In the genomic region with DNA sequence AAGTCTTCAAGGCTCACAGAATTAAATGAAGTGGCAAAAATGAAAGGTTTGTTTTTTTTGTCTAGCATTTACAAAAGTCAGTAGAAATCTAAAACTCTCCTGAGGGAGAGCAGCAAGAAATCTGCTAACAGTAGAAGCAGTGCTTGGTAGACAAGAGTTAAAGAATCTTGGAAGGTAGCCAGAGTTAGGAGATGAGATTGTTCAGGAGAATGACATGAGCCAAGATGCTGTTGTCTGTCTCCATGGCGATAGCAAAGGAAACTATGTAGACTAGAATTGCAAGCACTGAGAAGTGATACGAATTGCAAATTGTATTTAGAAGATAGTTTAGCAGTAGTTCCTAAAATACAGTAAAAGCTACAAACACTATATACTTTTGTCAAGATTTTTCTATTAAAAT, we compare ENCODE assay signal across 14 mouse cellular contexts. TPM values are rescaled to one million over a fixed set of nuclear protein-coding genes. Genes with fewer than 3 reads are reported as not detected.
A peak's percentile ranks its signal among the peaks of the same experiment; 100 is the strongest.
DNase-seq lines count a peak whose midpoint lies in the region; ATAC-seq and TF ChIP-seq lines count a peak whose summit lies in the region.
"Had no signal": no experiment of that assay in that cellular context is flagged by ENCODE, and none has a peak within 500 bp of the region (broad histone marks: within the 10 kb centered on the region; RNA-seq: fewer than 3 reads in every experiment).

No protein-coding gene starts in this region.

- no peak overlapping the region for H3K4me2 ChIP-seq in forebrain, embryonic 14.5 days (ENCODE audit: low read length)
- no peak overlapping the region for H3K4me2 ChIP-seq in forebrain, embryonic 15.5 days (replicated peaks)
- H3K4me2 ChIP-seq in kidney, postnatal 0 days (ENCODE audit: low read length), result no peak overlapping the region
- no peak overlapping the region for H3K4me2 ChIP-seq in kidney, embryonic 16.5 days (replicated peaks; ENCODE audit: low read depth, low read length)

- H3K9me3 ChIP-seq in forebrain, embryonic 14.5 days (replicated peaks; ENCODE audit: control insufficient read depth, low read length), result no peaks in the 10 kb centered on the region
- no peaks in the 10 kb centered on the region for H3K9me3 ChIP-seq in forebrain, embryonic 15.5 days
- H3K9me3 ChIP-seq in kidney, postnatal 0 days (replicated peaks; ENCODE audit: low read length), result no peaks in the 10 kb centered on the region
- H3K9me3 ChIP-seq in kidney, embryonic 16.5 days (ENCODE audit: low read length), result no peaks in the 10 kb centered on the region

- no peak overlapping the region for H3K27ac ChIP-seq in forebrain, embryonic 14.5 days (ENCODE audit: low read depth, low read length)
- H3K27ac ChIP-seq in forebrain, embryonic 15.5 days (replicated peaks), result no peak overlapping the region
- H3K27ac ChIP-seq in kidney, postnatal 0 days, result no peak overlapping the region
- no peak overlapping the region for H3K27ac ChIP-seq in kidney, embryonic 16.5 days (ENCODE audit: low read length)

- H3K27me3 ChIP-seq in forebrain, embryonic 14.5 days (replicated peaks; ENCODE audit: control insufficient read depth, insufficient read depth, low read length), result no peaks in the 10 kb centered on the region
- H3K27me3 ChIP-seq in forebrain, embryonic 15.5 days, result no peaks in the 10 kb centered on the region
- no peaks in the 10 kb centered on the region for H3K27me3 ChIP-seq in kidney, postnatal 0 days (ENCODE audit: insufficient read depth, low read length)
- H3K27me3 ChIP-seq in kidney, embryonic 16.5 days (ENCODE audit: insufficient read depth, low read length), result no peaks in the 10 kb centered on the region

- H3K36me3 ChIP-seq in forebrain, embryonic 14.5 days (ENCODE audit: control insufficient read depth, insufficient read depth, low read length), result peaks cover 28% of the 10 kb centered on the region
- H3K36me3 ChIP-seq in forebrain, embryonic 15.5 days, result peaks cover 23% of the 10 kb centered on the region
- peaks cover 12% of the 10 kb centered on the region; the same call in 1 of the 2 replicates for H3K36me3 ChIP-seq in kidney, postnatal 0 days (ENCODE audit: insufficient read depth, low read length)
- H3K36me3 ChIP-seq in kidney, embryonic 16.5 days (ENCODE audit: insufficient read depth, low read length), result peaks cover 23% of the 10 kb centered on the region

- H3K9ac ChIP-seq in forebrain, embryonic 14.5 days (ENCODE audit: low read length), result no peak overlapping the region
- no peak overlapping the region for H3K9ac ChIP-seq in forebrain, embryonic 15.5 days (replicated peaks)
- H3K9ac ChIP-seq in kidney, postnatal 0 days (ENCODE audit: low read depth, low read length), result no peak overlapping the region
- H3K9ac ChIP-seq in kidney, embryonic 16.5 days (replicated peaks; ENCODE audit: low read length), result no peak overlapping the region

- H3K4me1 ChIP-seq in forebrain, embryonic 14.5 days (ENCODE audit: control insufficient read depth, insufficient read depth, low read length), result peaks cover 20% of the 10 kb centered on the region
- H3K4me1 ChIP-seq in forebrain, embryonic 15.5 days, result peaks cover 37% of the 10 kb centered on the region
- peaks cover 7% of the 10 kb centered on the region for H3K4me1 ChIP-seq in kidney, postnatal 0 days (replicated peaks; ENCODE audit: insufficient read depth, low read length)
- H3K4me1 ChIP-seq in kidney, embryonic 16.5 days (ENCODE audit: insufficient read depth, low read length), result peaks cover 9% of the 10 kb centered on the region

- H3K4me3 ChIP-seq in forebrain, embryonic 14.5 days (ENCODE audit: low read depth, low read length), result no peak overlapping the region
- no peak overlapping the region for H3K4me3 ChIP-seq in forebrain, embryonic 15.5 days
- no peak overlapping the region for H3K4me3 ChIP-seq in kidney, postnatal 0 days (replicated peaks; ENCODE audit: low read depth, low read length)
- H3K4me3 ChIP-seq in kidney, embryonic 16.5 days (ENCODE audit: low read length), result no peak overlapping the region

- no peak for TF ChIP-seq CTCF in kidney, postnatal 0 days (IDR thresholded peaks at IDR 0.05; ENCODE audit: low read depth)

- 12% methylated on average over 2 of the region's 2 CpGs for WGBS in forebrain, embryonic 14.5 days
- WGBS in forebrain, embryonic 15.5 days, result 8% methylated on average over 2 of the region's 2 CpGs
- WGBS in kidney, postnatal 0 days, result 38% methylated on average over 2 of the region's 2 CpGs
- 38% methylated on average over 2 of the region's 2 CpGs for WGBS in kidney, embryonic 16.5 days

- DNase-seq in forebrain, embryonic 14.5 days (ENCODE audit: low spot score), result peak; percentile 93
- DNase-seq in kidney, postnatal 0 days (ENCODE audit: low spot score), result peak; percentile 76
- DNase-seq in 3T3-L1 (ENCODE audit: low read depth, low spot score), result peak; percentile 79
- DNase-seq in brain, adult 2 months (ENCODE audit: low read depth, low spot score), result peak; percentile 76
- DNase-seq in spleen, adult 18-20 months, result no peak
- no peak for DNase-seq in urinary bladder, postnatal 10 days (ENCODE audit: low spot score)
- DNase-seq: cerebellum, adult 11-12 months; right cerebral cortex, postnatal 4 days; thymus, postnatal 14 days had no signal

- ATAC-seq in forebrain, embryonic 14.5 days, result no peak
- no peak for ATAC-seq in forebrain, embryonic 15.5 days (replicated peaks)
- ATAC-seq in kidney, postnatal 0 days (replicated peaks; ENCODE audit: low FRiP score, low read depth), result no peak
- ATAC-seq in kidney, embryonic 16.5 days (ENCODE audit: low FRiP score, low TSS enrichment), result no peak

RNA-seq across cellular contexts. Expression of a gene that starts 3.6 kb away (rescaled TPM):
- 16.1 and 21.2 TPM in 2 replicates for polyA plus RNA-seq in forebrain, embryonic 14.5 days (2014; fragmentation: Nextera tagmentation; extraction: Ambion mirVana)
- 18.2 and 18.8 TPM in 2 replicates for polyA plus RNA-seq in forebrain, embryonic 15.5 days (2015; fragmentation: Nextera tagmentation; extraction: Ambion mirVana)
- polyA plus RNA-seq in kidney, postnatal 0 days (2015; fragmentation: Nextera tagmentation; extraction: Ambion mirVana), result 11.4 and 13.0 TPM in 2 replicates
- polyA plus RNA-seq in kidney, embryonic 16.5 days (2015; fragmentation: Nextera tagmentation; extraction: Ambion mirVana), result 20.0 and 22.5 TPM in 2 replicates

RNA-seq across cellular contexts. Expression of a gene that starts 29.4 kb away (rescaled TPM):
- polyA plus RNA-seq in forebrain, embryonic 14.5 days (2014; fragmentation: Nextera tagmentation; extraction: Ambion mirVana), result not detected in 2 replicates
- not detected in 2 replicates for polyA plus RNA-seq in forebrain, embryonic 15.5 days (2015; fragmentation: Nextera tagmentation; extraction: Ambion mirVana)
- polyA plus RNA-seq in kidney, postnatal 0 days (2015; fragmentation: Nextera tagmentation; extraction: Ambion mirVana), result 0.08 TPM in 2 replicates
- not detected in 2 replicates for polyA plus RNA-seq in kidney, embryonic 16.5 days (2015; fragmentation: Nextera tagmentation; extraction: Ambion mirVana)
- polyA plus RNA-seq: gonadal fat pad, adult 2 months; limb, embryonic 11.5 days; neural tube, embryonic 11.5 days had no signal

RNA-seq across cellular contexts. Expression of a gene that starts 40.9 kb away (rescaled TPM):
- not detected in 2 replicates for polyA plus RNA-seq in forebrain, embryonic 14.5 days (2014; fragmentation: Nextera tagmentation; extraction: Ambion mirVana)
- polyA plus RNA-seq in forebrain, embryonic 15.5 days (2015; fragmentation: Nextera tagmentation; extraction: Ambion mirVana), result not detected in 2 replicates
- not detected in 2 replicates for polyA plus RNA-seq in kidney, postnatal 0 days (2015; fragmentation: Nextera tagmentation; extraction: Ambion mirVana)
- polyA plus RNA-seq in kidney, embryonic 16.5 days (2015; fragmentation: Nextera tagmentation; extraction: Ambion mirVana), result not detected in 2 replicates
- polyA plus RNA-seq: gonadal fat pad, adult 2 months; limb, embryonic 11.5 days; neural tube, embryonic 11.5 days had no signal

RNA-seq across cellular contexts. Expression of a gene that starts 49.9 kb away (rescaled TPM):
- 7.2 and 7.4 TPM in 2 replicates for polyA plus RNA-seq in forebrain, embryonic 14.5 days (2014; fragmentation: Nextera tagmentation; extraction: Ambion mirVana)
- polyA plus RNA-seq in forebrain, embryonic 15.5 days (2015; fragmentation: Nextera tagmentation; extraction: Ambion mirVana), result 4.3 and 4.9 TPM in 2 replicates
- polyA plus RNA-seq in kidney, postnatal 0 days (2015; fragmentation: Nextera tagmentation; extraction: Ambion mirVana), result 6.1 and 6.2 TPM in 2 replicates
- 4.1 and 4.2 TPM in 2 replicates for polyA plus RNA-seq in kidney, embryonic 16.5 days (2015; fragmentation: Nextera tagmentation; extraction: Ambion mirVana)

RNA-seq across cellular contexts. Expression of a gene that starts 54.9 kb away (rescaled TPM):
- not detected in 2 replicates for polyA plus RNA-seq in forebrain, embryonic 14.5 days (2014; fragmentation: Nextera tagmentation; extraction: Ambion mirVana)
- polyA plus RNA-seq in forebrain, embryonic 15.5 days (2015; fragmentation: Nextera tagmentation; extraction: Ambion mirVana), result not detected in 2 replicates
- not detected in 2 replicates for polyA plus RNA-seq in kidney, postnatal 0 days (2015; fragmentation: Nextera tagmentation; extraction: Ambion mirVana)
- polyA plus RNA-seq in kidney, embryonic 16.5 days (2015; fragmentation: Nextera tagmentation; extraction: Ambion mirVana), result not detected in 2 replicates
- polyA plus RNA-seq: gonadal fat pad, adult 2 months; limb, embryonic 11.5 days; neural tube, embryonic 11.5 days had no signal

Comparison
In these comparisons a context has a peak if more than half of its experiments do, and no peak if none do; other contexts are left out.
1. DNase-seq: peak in forebrain, embryonic 14.5 days (single experiment), kidney, postnatal 0 days (single experiment), 3T3-L1 (single experiment) and brain, adult 2 months (single experiment); none in spleen, adult 18-20 months (0 of 2) and urinary bladder, postnatal 10 days (single experiment).